ENCODE assay signal across 16 mouse cellular contexts in genomic region chr5:86792807-86793206, GRCm38 (mm10). TPM values are rescaled to one million over a fixed set of nuclear protein-coding genes. Genes with fewer than 3 reads are reported as not detected.
DNase-seq lines count a peak whose midpoint lies in the region; ATAC-seq lines count a peak whose summit lies in the region.
"Had no signal": no experiment of that assay in that cellular context is flagged by ENCODE, and none has a peak within 500 bp of the region (broad histone marks: within the 10 kb centered on the region; RNA-seq: fewer than 3 reads in every experiment).

No protein-coding gene starts in this region.

- peak; percentile 9 for DNase-seq in kidney, postnatal 14 days
- DNase-seq in kidney, adult 18-20 months, result no peak
- peak; percentile 48 for DNase-seq in 416B (ENCODE audit: low read depth)
- peak; percentile 36 for DNase-seq in CD4-positive, CD25-positive, alpha-beta regulatory T cell, adult 2 months (ENCODE audit: low read depth, low spot score)
- DNase-seq in thymus, postnatal 14 days, result no peak
- DNase-seq in adrenal gland, adult 8-10 months, result no peak
- no peak for DNase-seq in heart, adult 9 months (ENCODE audit: low spot score in 2 of 2)
- DNase-seq: cerebellum, adult 18-20 months; gastrocnemius, postnatal 10 days; heart, postnatal 14 days; lung, postnatal 4 days had no signal

- ATAC-seq in hematopoietic stem cell, adult 5-6 weeks (replicated peaks in 1 of 2; ENCODE audit: insufficient read depth in 1 of 2, low FRiP score in 2 of 2, low TSS enrichment in 1 of 2, low read depth in 1 of 2, poor library complexity in 2 of 2, severe bottlenecking in 2 of 2), result peak; percentile 85 to 86

RNA-seq across cellular contexts. Expression of gene Ythdc1, which starts 11.2 kb away (rescaled TPM):
- 270 and 271 TPM in 2 replicates for total RNA-seq in hematopoietic stem cell, adult 5-6 weeks (2017)
- 10 to 100 TPM; 42.3 to 66.2 (median 49.1) TPM for total RNA-seq in adrenal gland, adult 8-10 months (2022)

RNA-seq across cellular contexts. Expression of gene Tmprss11e, which starts 47.2 kb away (rescaled TPM):
- total RNA-seq in hematopoietic stem cell, adult 5-6 weeks (2017), result not detected in 2 replicates
- total RNA-seq in adrenal gland, adult 8-10 months (2022), result not detected
- total RNA-seq: adrenal gland, postnatal 4 days; G1E; gastrocnemius, postnatal 10 days; heart, adult 8-10 months; heart, postnatal 14 days; left cerebral cortex, postnatal 25 days had no signal

Comparison
In these comparisons a context has a peak if more than half of its experiments do, and no peak if none do; other contexts are left out.
1. DNase-seq: peak in kidney, postnatal 14 days (single experiment), 416B (single experiment) and CD4-positive, CD25-positive, alpha-beta regulatory T cell, adult 2 months (single experiment); none in kidney, adult 18-20 months (single experiment), thymus, postnatal 14 days (single experiment), adrenal gland, adult 8-10 months (single experiment) and heart, adult 9 months (0 of 2).